Mouse (Mus musculus) adipose tissue, adult 10 weeks (tissue): Measurements from ENCODE around the gene Kcnf1. TPM values are rescaled to one million over a fixed set of nuclear protein-coding genes. Genes with fewer than 3 reads are reported as not detected.

Source experiments
- polyA plus RNA-seq: library from polyadenylated mRNA; stranded (reverse); fragments of 350-450 nt; fragmentation: Illumina TruSeq; extraction: RNeasy Lipid Tissue Mini Kit (QIAGEN cat#74804); gene quantifications from one replicate; pipeline ENCODE4 v1.2.3, GENCODE M21; 2014; ENCODE audit warnings: low read depth, low replicate concordance

Gene Kcnf1
- polyA plus RNA-seq: 0.11 TPM

DNA sequence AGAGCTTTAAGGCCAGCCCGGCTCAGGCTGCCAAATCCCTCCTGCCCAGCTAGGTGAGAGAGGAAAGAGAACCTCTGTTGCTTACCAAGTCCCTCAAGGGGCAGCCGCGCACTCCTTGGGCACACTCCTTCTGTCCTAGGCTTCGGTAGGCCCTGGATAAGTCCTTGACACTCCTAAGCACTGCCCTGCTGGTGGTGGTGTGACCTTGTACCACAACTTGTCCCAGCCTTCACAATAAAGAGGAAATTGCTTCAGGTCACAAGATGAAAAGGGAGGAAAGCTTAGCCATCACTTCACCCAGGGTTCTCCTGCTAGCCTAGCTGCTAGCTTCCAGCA, at the start of gene Kcnf1:
Gene Kcnf1 (minus strand): TSS at position 132 of the 336 bp plus-strand sequence.

Other genes starting within 250 kb of the Kcnf1 start
- 15.4 TPM for gene Pqlc3, start 176.5 kb downstream of the Kcnf1 start, polyA plus RNA-seq
- 4.0 TPM for gene 2410004P03Rik, start 165.2 kb downstream of the Kcnf1 start, polyA plus RNA-seq
- gene Pdia6, start 89.7 kb upstream of the Kcnf1 start, polyA plus RNA-seq: 527 TPM
- 14.2 TPM for gene Atp6v1c2, start 152.5 kb upstream of the Kcnf1 start, polyA plus RNA-seq
- gene Nol10, start 171.6 kb upstream of the Kcnf1 start, polyA plus RNA-seq: 9.8 TPM